Mouse (Mus musculus): ENCODE measurements at regions not wholly inside any gene's neighbourhood (a gene's known extent, or its start where the extent isn't known, plus 50 kb on each side); places are given as distances from the start of the nearest gene placed in this dataset.
A peak's percentile ranks its signal among the peaks of the same experiment; 100 is the strongest.

GRCm38 (mm10) chr4:125265575-125265974 is 137.9 kb upstream of the Zc3h12a start:
- peak; percentile 13 to 22 for DNase-seq

- DNase-seq: no peak
Measured at GRCm38 (mm10) chr4:125265065-125265464, 137.4 kb upstream of the Zc3h12a start.

- no peak for DNase-seq
Measured at GRCm38 (mm10) chr4:125261547-125261946, 133.9 kb upstream of the Zc3h12a start.

GRCm38 (mm10) chr4:125259306-125259705 is 131.7 kb upstream of the Zc3h12a start:
- no peak for DNase-seq

GRCm38 (mm10) chr4:125257916-125258315 is 130.3 kb upstream of the Zc3h12a start:
- no peak for DNase-seq

- DNase-seq: no peak
Measured at GRCm38 (mm10) chr4:125253161-125253560, 125.5 kb upstream of the Zc3h12a start.

GRCm38 (mm10) chr4:125252228-125252627 is 124.6 kb upstream of the Zc3h12a start:
- DNase-seq: no peak

GRCm38 (mm10) chr4:125249061-125249460 is 121.4 kb upstream of the Zc3h12a start:
- DNase-seq: no peak

GRCm38 (mm10) chr4:125246171-125246570 is 118.5 kb upstream of the Zc3h12a start:
- no peak for DNase-seq

GRCm38 (mm10) chr4:125242512-125242911 is 114.9 kb upstream of the Zc3h12a start:
- DNase-seq: no peak

- DNase-seq: no peak
Measured at GRCm38 (mm10) chr4:125241577-125242262, 114.1 kb upstream of the Zc3h12a start.

GRCm38 (mm10) chr4:125231711-125232260 is 104.1 kb upstream of the Zc3h12a start:
- no peak for DNase-seq

GRCm38 (mm10) chr4:125227194-125227593 is 99.6 kb upstream of the Zc3h12a start:
- no peak for DNase-seq

- no peak for DNase-seq
Measured at GRCm38 (mm10) chr4:125222922-125223321, 95.3 kb upstream of the Zc3h12a start.

GRCm38 (mm10) chr4:125220314-125220713 is 92.7 kb upstream of the Zc3h12a start:
- peak in 1 of 2 experiments; percentile 12 for DNase-seq

- DNase-seq: no peak
Measured at GRCm38 (mm10) chr4:125219209-125219608, 91.6 kb upstream of the Zc3h12a start.

GRCm38 (mm10) chr4:125214306-125214705 is 86.7 kb upstream of the Zc3h12a start:
- DNase-seq: no peak

GRCm38 (mm10) chr4:125212176-125212530 is 84.5 kb upstream of the Zc3h12a start:
- no peak for DNase-seq

GRCm38 (mm10) chr4:125211459-125212175 is 84.0 kb upstream of the Zc3h12a start:
- no peak for DNase-seq

- no peak for DNase-seq
Measured at GRCm38 (mm10) chr4:125210719-125211118, 83.1 kb upstream of the Zc3h12a start.

- DNase-seq: no peak
Measured at GRCm38 (mm10) chr4:125208136-125208915, 80.7 kb upstream of the Zc3h12a start.

GRCm38 (mm10) chr4:125203521-125203920 is 75.9 kb upstream of the Zc3h12a start:
- DNase-seq: no peak

GRCm38 (mm10) chr4:125201638-125202325 is 74.1 kb upstream of the Zc3h12a start:
- no peak for DNase-seq
